Mouse (Mus musculus): ENCODE measurements around the gene Tnfsf4.

The Tnfsf4 gene

DNA sequence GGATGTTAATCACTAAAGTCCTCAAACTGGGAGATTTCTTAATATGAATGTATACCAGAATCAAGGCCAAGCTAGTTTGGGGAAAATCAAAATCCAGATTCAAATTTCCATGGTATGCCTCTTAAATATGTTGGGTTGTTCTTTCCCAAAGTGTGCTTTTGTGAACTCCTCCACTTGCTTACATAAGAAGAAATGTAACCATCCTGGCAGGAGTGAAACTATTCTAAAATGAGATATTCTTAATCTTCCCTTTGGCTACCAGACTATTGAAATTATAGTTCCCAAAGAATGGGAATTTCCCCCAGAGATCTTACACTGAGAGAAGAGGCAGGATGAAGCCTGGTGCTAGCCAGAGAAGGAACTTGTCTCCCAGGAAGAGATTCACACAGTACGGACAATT is 57.0 kb downstream of the Tnfsf4 start:
- no peak for DNase-seq (ENCODE audit: low read depth, low spot score)

DNA sequence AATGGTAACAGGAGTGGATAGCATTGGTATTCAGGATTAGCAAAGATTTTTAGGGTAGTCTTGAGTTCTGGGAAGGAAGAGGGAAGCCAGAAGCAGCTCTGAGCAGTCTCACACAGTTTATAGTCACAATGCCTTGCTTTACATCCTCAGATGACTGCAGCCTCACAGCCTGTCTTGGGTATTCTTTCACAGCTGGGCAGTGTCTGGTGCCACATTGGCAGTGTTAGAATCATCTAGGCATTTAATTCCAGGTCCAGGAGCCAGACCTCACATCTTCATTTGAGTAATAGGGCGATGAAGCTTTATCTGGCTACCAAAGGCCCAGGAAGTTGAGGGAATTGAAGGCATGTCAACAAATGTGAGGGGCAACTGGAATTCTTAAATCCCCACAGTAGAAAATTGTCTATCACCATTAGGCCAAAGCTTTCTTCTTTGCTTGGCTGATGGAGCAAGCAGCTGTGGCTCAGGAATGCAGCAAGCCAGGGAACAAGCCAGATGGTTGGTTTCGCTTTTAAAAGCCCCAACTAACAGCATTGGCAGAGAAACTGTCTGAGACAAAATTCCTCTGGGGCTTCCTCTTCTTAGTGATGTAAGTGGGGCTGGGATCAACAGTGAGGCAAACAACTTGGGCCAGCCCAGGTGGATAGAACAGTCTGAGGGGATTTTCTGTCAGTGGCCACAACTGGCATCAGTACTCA is 68.3 kb downstream of the Tnfsf4 start:
- peak; percentile 76 for DNase-seq (ENCODE audit: low read depth, low spot score)
